Mouse (Mus musculus) left cerebral cortex, adult 11 months (tissue): ENCODE measurements around the gene Gm19345.

Source experiments
- DNase-seq: peaks from one replicate; pipeline ENCODE4 v3.0.0; 2022; ENCODE audit warnings: low spot score

Gene Gm19345

DNA sequence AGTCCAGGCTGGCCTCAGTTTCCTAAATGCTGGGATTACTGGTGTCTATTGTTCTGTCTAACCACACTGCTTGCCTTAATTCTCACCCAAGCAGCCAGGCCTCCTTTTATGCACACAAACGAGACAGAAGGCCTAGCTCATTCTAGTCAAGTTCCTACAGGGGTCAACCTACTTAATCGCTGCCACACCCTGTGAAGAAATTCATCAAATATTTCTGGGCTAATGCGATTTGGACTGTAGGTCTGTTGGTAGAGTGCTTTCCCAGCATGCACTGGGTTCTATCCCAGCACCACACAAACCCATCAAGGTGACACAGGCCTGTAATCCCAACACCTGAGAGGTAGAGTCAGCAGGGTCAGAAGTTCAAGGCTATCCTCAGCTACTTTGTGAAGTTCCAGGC, 22.1 kb upstream of the Gm19345 start:
- DNase-seq: no peak

- DNase-seq: no peak
Measured at GRCm38 (mm10) chr7:19830682-19831156, 21.1 kb upstream of the Gm19345 start.

- DNase-seq: no peak
Measured at GRCm38 (mm10) chr7:19831837-19832236, 20.0 kb upstream of the Gm19345 start.

DNA sequence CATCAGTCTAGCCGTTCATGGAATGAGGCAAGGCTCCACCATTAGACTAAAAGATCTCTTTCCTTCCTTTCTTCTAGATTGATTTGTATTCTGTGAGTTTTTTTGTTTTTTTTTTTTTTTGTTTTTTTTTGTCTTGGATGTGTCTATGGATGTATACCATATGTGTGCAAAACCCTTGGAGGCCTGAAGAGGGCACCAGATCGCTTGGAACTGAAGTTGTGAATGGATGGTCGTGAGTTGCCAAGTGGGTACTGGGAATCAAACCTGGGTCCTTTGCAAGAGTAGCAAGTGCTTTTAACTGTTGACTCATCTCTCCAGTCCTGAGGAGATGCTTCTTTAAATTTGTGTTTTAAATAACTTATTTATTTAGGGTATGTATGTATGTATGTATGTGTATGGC, 17.7 kb upstream of the Gm19345 start:
- no peak for DNase-seq

- no peak for DNase-seq
Measured at GRCm38 (mm10) chr7:19836843-19837242, 15.0 kb upstream of the Gm19345 start.

- no peak for DNase-seq
Measured at GRCm38 (mm10) chr7:19840371-19840770, 11.4 kb upstream of the Gm19345 start.

DNA sequence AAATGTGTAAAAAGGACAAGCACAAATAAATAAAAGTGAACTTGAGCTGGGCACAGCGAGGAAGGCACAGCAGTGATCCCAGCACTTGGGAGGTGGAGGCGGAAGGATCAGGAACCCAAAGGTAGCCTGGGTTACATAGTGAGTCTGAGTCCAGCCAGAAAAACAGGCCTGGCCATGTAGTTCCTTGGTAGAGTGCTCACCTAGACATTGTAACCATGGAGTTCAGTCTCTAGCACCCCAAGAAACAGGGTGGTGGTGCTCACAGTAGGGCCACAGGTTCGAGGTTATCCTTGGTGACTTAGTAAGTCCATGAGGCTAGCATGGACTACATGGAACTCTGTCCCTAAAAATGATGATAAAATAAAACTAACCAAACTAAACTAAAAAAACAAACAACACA, 10.9 kb upstream of the Gm19345 start:
- no peak for DNase-seq

- no peak for DNase-seq
Measured at GRCm38 (mm10) chr7:19841686-19842413, 10.0 kb upstream of the Gm19345 start.

DNA sequence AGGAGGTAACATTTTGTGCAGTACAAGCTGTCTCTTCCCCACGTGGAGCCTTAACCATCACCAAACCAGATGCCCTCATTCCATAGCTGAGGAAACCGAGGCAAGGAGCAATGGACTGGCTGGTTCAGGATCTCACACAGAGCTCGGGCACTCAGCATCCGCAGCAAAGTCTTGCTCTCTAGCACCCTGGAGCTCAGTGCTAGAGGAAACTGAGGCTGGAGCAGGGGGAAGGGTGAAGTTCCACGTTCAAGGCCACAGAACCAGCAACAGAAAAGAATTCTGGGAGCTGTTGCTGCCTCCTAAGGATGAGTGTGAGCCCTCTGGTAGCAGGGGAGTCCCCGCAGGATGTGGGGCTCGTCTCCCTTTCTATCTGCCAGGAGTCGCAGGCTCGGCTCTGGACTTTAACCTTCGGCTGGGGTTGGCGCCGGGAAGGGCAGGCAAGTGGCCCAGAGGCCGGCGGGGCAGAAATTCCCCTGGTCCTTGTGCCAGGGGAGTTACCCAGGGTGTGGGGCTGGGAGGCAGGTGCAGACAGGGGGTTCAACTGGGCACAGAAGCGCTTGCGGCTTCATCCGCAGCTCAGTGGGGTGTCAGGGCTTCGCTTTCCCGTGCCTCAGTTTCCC, 8.8 kb upstream of the Gm19345 start:
- no peak for DNase-seq

GRCm38 (mm10) chr7:19843561-19843960, 8.2 kb upstream of the Gm19345 start:
- DNase-seq: no peak

DNA sequence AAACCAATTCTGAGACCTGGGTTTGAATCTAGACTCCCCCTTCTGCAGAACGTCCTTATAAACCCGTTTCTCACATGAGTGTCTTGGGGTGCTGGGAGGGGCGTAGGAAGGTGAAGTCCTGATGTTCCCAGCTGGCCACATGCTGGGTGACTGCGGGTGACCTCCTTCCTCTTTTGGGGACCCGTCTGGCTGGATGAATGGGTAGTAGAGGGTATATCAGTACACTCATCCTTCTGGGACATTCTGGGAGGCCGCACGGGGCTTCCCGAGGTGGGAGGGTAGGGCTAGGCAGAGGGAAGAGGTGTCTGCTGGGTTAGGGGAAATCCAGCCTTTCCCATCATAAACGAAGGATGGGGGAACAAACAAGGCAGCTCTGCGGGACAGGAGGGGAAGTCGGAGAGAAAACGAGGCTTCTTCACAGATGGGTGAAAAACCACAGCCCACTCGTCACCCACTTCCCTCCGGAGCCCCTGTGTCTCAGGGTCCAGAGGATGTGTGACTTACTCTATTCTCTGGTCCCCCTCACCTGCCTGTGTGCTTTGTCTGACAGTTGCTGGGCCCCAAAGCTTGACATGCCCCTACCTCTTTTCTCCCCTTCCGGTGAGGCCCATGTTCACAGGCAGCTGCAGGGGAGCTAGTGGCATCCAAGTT, 7.2 kb upstream of the Gm19345 start:
- no peak for DNase-seq

- DNase-seq: no peak
Measured at GRCm38 (mm10) chr7:19853526-19853925, 1.7 kb downstream of the Gm19345 start.

DNA sequence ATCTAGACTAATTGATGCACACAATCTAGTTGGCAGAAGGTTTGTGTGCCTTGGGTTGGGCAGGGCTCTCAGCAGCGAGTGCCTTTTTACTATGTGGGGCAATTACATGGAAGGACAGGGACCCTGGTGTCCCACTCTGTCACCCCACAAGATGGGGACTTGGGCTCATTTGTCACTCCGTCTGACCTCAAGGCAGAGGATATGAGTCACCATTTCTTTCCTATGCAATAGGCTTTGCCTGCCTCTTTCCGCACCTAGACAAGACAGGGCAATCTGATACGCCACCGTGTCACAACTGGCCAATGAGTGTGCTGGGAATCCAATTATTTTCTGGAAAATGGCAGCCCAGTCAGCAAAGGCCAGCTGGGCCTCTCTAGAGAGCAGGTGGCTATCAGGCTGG, 3.9 kb downstream of the Gm19345 start:
- DNase-seq: no peak

DNA sequence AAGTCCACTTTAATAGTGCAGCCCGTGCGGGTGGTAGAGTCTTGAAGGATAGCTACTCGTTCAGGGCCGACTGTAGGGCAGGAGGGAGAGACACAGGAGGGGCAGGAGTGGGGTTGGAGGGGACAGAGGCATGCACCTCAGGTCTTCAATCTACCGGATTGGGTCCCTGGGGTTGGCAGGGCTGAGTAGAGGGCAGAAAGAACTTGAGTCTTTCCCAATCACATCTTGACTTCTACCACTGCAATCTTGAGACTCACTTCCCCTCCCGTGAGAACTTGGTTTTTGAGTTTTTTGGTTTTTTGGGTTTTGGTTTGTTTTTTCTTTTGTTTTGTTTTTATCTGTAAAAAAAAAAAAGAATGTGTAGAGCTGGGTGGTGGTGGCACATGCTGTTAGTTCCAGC, 4.5 kb downstream of the Gm19345 start:
- no peak for DNase-seq

DNA sequence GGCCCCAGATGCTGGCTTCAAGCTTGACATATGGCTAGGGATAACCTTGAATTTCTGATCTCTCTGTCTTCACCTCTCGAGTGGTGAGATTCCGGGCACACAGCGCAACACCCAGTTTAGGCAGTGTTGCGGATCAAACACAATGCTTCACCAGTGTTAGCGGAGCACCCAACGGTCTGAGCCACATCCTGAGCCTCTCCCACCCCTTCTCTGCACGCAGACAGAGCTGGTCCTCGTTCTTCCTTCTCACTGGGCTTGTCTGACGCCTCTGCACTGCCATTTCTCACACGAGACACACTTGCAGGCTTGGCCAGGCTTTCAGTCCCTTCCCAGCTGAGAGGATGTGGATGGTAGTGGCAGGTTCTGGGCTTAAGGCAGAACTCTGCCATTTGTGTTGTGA, 7.9 kb downstream of the Gm19345 start:
- DNase-seq: no peak

DNA sequence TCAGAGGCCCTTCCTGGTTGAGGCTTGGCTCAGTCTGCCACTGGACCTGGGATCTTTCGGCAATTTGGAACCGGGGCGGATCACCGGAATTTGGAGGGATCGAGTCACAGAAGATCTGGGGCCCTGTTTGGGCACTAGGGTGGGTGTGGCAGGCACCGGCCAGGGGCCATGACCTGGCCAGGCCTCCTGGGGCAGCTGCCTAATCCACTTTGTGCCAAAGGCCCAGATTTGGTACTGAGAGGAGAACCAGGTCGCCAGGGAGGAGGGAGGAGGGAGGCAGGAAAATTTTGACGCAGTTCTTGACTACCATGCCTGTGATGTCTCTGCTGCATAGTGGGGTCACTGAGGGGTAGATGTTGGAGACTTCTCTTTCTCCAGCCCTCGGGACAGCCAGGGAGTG, 9.4 kb downstream of the Gm19345 start, which contains the start of gene Ceacam16:
Gene Ceacam16, minus strand, starts transcription at position 101 of the 400 bp plus-strand sequence.
- no peak for DNase-seq

DNA sequence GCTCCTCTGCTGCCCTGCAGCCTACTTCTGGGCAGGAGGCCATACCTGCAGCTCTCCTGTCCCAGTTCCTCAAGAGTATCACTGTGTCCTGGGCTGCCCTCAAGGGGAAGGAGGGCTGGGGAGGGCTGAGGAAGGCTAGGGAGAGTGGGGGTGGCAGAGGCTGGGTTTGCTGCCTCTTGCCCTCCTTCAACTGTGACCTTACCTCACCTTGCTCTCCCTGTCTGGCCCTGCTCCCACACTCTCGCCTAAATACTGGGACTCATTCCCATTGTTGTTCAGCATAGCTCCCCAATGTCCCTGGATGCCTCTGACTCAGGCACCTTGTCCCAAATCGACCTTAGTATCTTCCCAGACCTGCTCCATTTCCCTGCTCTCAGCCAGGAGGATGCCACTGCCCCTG, 12.4 kb downstream of the Gm19345 start:
- DNase-seq: no peak

- DNase-seq: no peak
Measured at GRCm38 (mm10) chr7:19865246-19866036, 13.6 kb downstream of the Gm19345 start.

DNA sequence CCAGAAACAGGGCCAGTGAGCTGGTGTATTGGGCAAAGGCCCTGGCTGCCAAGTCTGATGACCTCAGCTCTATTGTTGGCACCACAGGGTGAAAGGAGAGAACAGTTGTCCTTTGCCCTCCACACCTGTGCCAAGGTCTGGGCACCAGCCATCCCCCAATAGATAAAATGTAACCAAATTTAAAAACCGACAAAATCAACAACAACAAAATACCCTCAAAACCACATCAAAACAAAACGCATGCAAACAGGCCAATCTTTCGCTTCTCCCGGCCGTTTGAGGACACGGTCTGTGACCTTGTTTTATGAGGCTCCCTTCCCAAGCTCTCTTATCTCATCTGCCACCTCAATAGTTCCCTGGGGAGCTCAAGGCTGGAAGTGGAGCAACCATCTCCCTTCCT, 14.7 kb downstream of the Gm19345 start:
- DNase-seq: no peak

DNA sequence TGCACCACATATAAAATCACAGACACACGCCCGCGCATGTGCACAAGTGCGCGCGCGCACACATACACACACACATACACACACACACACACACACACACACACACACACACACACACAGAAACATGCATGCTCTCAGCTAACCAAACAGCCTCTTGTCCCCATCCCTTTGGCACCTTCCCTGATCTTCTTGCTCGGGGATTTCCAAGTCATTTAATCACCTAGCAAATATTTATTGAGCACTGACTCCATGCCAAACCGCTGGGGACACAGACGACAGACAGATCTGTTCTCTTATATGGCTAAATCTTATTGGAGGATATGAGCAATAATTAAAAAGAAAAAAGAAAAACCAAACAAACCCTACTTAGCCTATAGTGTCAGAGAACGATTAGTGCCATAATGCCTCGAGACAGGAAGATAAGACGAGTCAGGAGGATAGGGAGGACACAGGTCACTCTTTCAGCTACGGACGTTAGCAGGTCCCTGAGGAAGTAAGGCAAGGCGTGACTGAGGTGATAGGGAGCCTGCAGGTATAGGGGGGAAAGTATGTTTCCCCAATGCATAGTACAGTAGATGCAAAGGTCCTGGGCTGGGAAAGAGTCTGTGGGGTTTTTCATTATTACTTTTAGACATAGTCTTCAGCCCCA, 16.1 kb downstream of the Gm19345 start:
- DNase-seq: no peak

DNA sequence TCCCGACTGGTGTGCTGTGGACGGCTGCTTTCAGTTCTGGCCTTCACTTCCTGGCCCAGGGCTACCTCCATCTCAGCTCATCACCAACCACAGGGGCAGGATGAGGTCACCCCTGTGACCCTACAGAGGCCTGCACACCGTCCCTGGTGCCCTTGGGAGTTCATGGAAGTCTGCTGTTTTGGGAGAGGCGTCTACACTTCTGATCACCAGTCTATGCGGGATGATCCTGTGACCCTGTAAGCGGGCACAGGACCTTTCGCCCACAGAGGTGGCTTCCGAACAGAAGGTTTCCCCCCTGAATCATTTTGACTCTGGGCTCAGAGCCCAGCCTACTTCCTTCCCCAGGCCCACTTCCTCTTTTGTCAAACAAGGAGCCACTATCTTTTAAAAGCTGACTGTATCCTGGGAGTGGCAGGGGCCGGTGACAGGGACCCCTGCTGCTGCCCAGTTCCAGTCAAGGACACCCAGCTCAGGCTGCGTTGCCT, 19.4 kb downstream of the Gm19345 start:
- DNase-seq: no peak
